Mouse (Mus musculus) bone marrow macrophage, adult 2 months (primary cell): ENCODE results near the gene Adgrl2.

Source experiments
- CTCF ChIP-seq: IDR thresholded peaks from 2 replicates; pipeline ENCODE4 v1.5.1; 2012; ENCODE audit warnings: low read depth, mild to moderate bottlenecking, low read length, moderate library complexity
- POLR2A ChIP-seq: IDR thresholded peaks from 2 replicates; pipeline ENCODE4 v1.6.1; 2012; ENCODE audit warnings: mild to moderate bottlenecking, low read depth, low read length, borderline replicate concordance

- TF ChIP-seq CTCF (no peak), POLR2A (no peak)
Measured at GRCm38 (mm10) chr3:148896281-148896680, 94.1 kb downstream of the Adgrl2 start.
